Comparison of ENCODE assay signal across 15 mouse cellular contexts in genomic region chr11:36548139-36548538, GRCm38 (mm10).
A peak's percentile ranks its signal among the peaks of the same experiment; 100 is the strongest.
DNase-seq lines count a peak whose midpoint lies in the region; ATAC-seq lines count a peak whose summit lies in the region.
"Had no signal": no experiment of that assay in that cellular context is flagged by ENCODE, and none has a peak within 500 bp of the region (broad histone marks: within the 10 kb centered on the region; RNA-seq: fewer than 3 reads in every experiment).

No protein-coding gene starts in this region.

- no peaks in the 10 kb centered on the region for H3K9me3 ChIP-seq in neural tube, embryonic 12.5 days
- H3K9me3 ChIP-seq in neural tube, embryonic 15.5 days (replicated peaks): no peaks in the 10 kb centered on the region
- H3K9me3 ChIP-seq in forebrain, embryonic 11.5 days (ENCODE audit: control insufficient read depth, low read length): no peaks in the 10 kb centered on the region
- H3K9me3 ChIP-seq in hindbrain, embryonic 14.5 days (ENCODE audit: control insufficient read depth, low read length): no peaks in the 10 kb centered on the region
- no peaks in the 10 kb centered on the region for H3K9me3 ChIP-seq in neural tube, embryonic 13.5 days
- H3K9me3 ChIP-seq: limb, embryonic 15.5 days had no signal

- no peak for DNase-seq in forebrain, embryonic 11.5 days (ENCODE audit: low spot score)
- no peak for DNase-seq in hindbrain, embryonic 14.5 days (ENCODE audit: low spot score)
- DNase-seq in cerebellum, postnatal 10 days: no peak
- DNase-seq in cerebellum, adult 9-10 months: no peak
- no peak for DNase-seq in thymus, postnatal 36 days
- DNase-seq: cerebellum, adult 2 months; heart, postnatal 4 days; lung, adult 2 months; right cerebral cortex, adult 18-20 months had no signal

- H3K36me3 ChIP-seq in neural tube, embryonic 12.5 days: no peaks in the 10 kb centered on the region
- H3K36me3 ChIP-seq in neural tube, embryonic 15.5 days: no peaks in the 10 kb centered on the region
- H3K36me3 ChIP-seq in forebrain, embryonic 11.5 days (ENCODE audit: control insufficient read depth, insufficient read depth, low read length): no peaks in the 10 kb centered on the region
- no peaks in the 10 kb centered on the region for H3K36me3 ChIP-seq in hindbrain, embryonic 14.5 days (replicated peaks; ENCODE audit: control insufficient read depth, insufficient read depth)
- H3K36me3 ChIP-seq in neural tube, embryonic 13.5 days: no peaks in the 10 kb centered on the region
- H3K36me3 ChIP-seq: limb, embryonic 15.5 days had no signal

- WGBS in neural tube, embryonic 12.5 days: 65% methylated on average over 4 of the region's 4 CpGs
- WGBS in neural tube, embryonic 15.5 days: 66% methylated on average over 4 of the region's 4 CpGs
- 78% methylated on average over 4 of the region's 4 CpGs for WGBS in forebrain, embryonic 11.5 days
- 57% methylated on average over 4 of the region's 4 CpGs for WGBS in hindbrain, embryonic 14.5 days
- 73% methylated on average over 4 of the region's 4 CpGs for WGBS in neural tube, embryonic 13.5 days

- no peak overlapping the region for H3K4me3 ChIP-seq in neural tube, embryonic 12.5 days
- H3K4me3 ChIP-seq in neural tube, embryonic 15.5 days (replicated peaks): no peak overlapping the region
- H3K4me3 ChIP-seq in forebrain, embryonic 11.5 days (ENCODE audit: low read depth, low read length): no peak overlapping the region
- no peak overlapping the region for H3K4me3 ChIP-seq in hindbrain, embryonic 14.5 days (replicated peaks; ENCODE audit: low read length)
- no peak overlapping the region for H3K4me3 ChIP-seq in neural tube, embryonic 13.5 days
- H3K4me3 ChIP-seq: layer of hippocampus, adult 2 months; limb, embryonic 15.5 days had no signal

- no peak overlapping the region for H3K4me2 ChIP-seq in neural tube, embryonic 12.5 days (replicated peaks)
- H3K4me2 ChIP-seq in neural tube, embryonic 15.5 days: no peak overlapping the region
- H3K4me2 ChIP-seq in forebrain, embryonic 11.5 days (ENCODE audit: low read depth, low read length, severe bottlenecking): no peak overlapping the region
- no peak overlapping the region for H3K4me2 ChIP-seq in hindbrain, embryonic 14.5 days (replicated peaks)
- no peak overlapping the region for H3K4me2 ChIP-seq in neural tube, embryonic 13.5 days
- H3K4me2 ChIP-seq: heart, embryonic 11.5 days; limb, embryonic 15.5 days had no signal

- no peaks in the 10 kb centered on the region for H3K27me3 ChIP-seq in neural tube, embryonic 12.5 days (replicated peaks)
- no peaks in the 10 kb centered on the region for H3K27me3 ChIP-seq in neural tube, embryonic 15.5 days (replicated peaks)
- no peaks in the 10 kb centered on the region for H3K27me3 ChIP-seq in forebrain, embryonic 11.5 days (ENCODE audit: control insufficient read depth, insufficient read depth, low read length)
- no peaks in the 10 kb centered on the region for H3K27me3 ChIP-seq in hindbrain, embryonic 14.5 days (ENCODE audit: control insufficient read depth, insufficient read depth, low read length)
- H3K27me3 ChIP-seq in neural tube, embryonic 13.5 days: no peaks in the 10 kb centered on the region
- H3K27me3 ChIP-seq: limb, embryonic 15.5 days had no signal

- 0 out of 2 replicates have a peak, but pooled peaks cover 3% of the 10 kb centered on the region for H3K4me1 ChIP-seq in neural tube, embryonic 12.5 days
- H3K4me1 ChIP-seq in neural tube, embryonic 15.5 days: peaks cover 9% of the 10 kb centered on the region
- H3K4me1 ChIP-seq in forebrain, embryonic 11.5 days (replicated peaks; ENCODE audit: control insufficient read depth, insufficient read depth, low read length): peaks cover 8% of the 10 kb centered on the region
- H3K4me1 ChIP-seq in hindbrain, embryonic 14.5 days (replicated peaks; ENCODE audit: control insufficient read depth, insufficient read depth, low read length): peaks cover 29% of the 10 kb centered on the region
- peaks cover 16% of the 10 kb centered on the region for H3K4me1 ChIP-seq in neural tube, embryonic 13.5 days (replicated peaks)

- no peak overlapping the region for H3K9ac ChIP-seq in neural tube, embryonic 12.5 days
- H3K9ac ChIP-seq in neural tube, embryonic 15.5 days (replicated peaks): no peak overlapping the region
- H3K9ac ChIP-seq in forebrain, embryonic 11.5 days (ENCODE audit: low read length): no peak overlapping the region
- no peak overlapping the region for H3K9ac ChIP-seq in hindbrain, embryonic 14.5 days
- H3K9ac ChIP-seq in neural tube, embryonic 13.5 days: no peak overlapping the region
- H3K9ac ChIP-seq: limb, embryonic 15.5 days had no signal

- ATAC-seq in neural tube, embryonic 12.5 days (ENCODE audit: low FRiP score, low read depth): peak; percentile 53
- no peak for ATAC-seq in neural tube, embryonic 15.5 days (ENCODE audit: low FRiP score)
- ATAC-seq in forebrain, embryonic 11.5 days (replicated peaks; ENCODE audit: low FRiP score): peak; percentile 74; the same call in 1 of the 2 replicates
- ATAC-seq in hindbrain, embryonic 14.5 days (ENCODE audit: low FRiP score): peak; percentile 60; the same call in 1 of the 2 replicates
- peak; percentile 48; the same call in 1 of the 2 replicates for ATAC-seq in neural tube, embryonic 13.5 days (ENCODE audit: low read depth)

- no peak overlapping the region for H3K27ac ChIP-seq in neural tube, embryonic 12.5 days
- no peak overlapping the region for H3K27ac ChIP-seq in neural tube, embryonic 15.5 days (replicated peaks)
- no peak overlapping the region for H3K27ac ChIP-seq in forebrain, embryonic 11.5 days (ENCODE audit: low read depth, low read length)
- H3K27ac ChIP-seq in hindbrain, embryonic 14.5 days: no peak overlapping the region
- H3K27ac ChIP-seq in neural tube, embryonic 13.5 days (replicated peaks): no peak overlapping the region
- H3K27ac ChIP-seq: limb, embryonic 15.5 days had no signal
